Mouse (Mus musculus) right cerebral cortex, postnatal 25 days (tissue): Measurements from ENCODE around the gene Hist1h2bb.
"Not testable (repeated sequence)": the region's sequence is repeated elsewhere in the genome, so short reads cannot be mapped to it uniquely, and the experiment has no call there.

Source experiments
- DNase-seq: peaks from one replicate; pipeline ENCODE4 v3.0.0; 2022

Hist1h2bb gene

GRCm38 (mm10) chr13:23746201-23747080 is at the start of gene Hist1h2bb:
Gene Hist1h2bb (plus strand): TSS chr13:23746734.
- DNase-seq = peak; percentile 81

GRCm38 (mm10) chr13:23697491-23698299 is 48.8 kb upstream of the Hist1h2bb start:
- no peak for DNase-seq

DNA sequence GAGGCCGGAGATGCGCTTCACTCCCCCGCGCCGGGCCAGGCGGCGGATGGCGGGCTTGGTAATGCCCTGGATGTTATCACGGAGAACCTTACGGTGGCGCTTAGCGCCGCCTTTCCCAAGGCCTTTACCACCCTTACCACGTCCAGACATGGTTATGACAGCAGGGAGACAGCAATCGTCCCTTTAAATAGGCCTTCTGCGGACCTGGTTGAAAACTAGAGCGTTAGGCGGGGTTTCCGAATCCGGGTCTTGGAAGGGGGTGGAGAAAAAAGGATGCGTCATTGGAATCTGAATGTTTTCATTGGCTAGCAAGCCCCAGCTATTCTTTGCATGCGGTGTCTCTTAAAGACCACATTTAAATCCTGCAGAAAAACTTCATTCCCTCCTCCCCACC is 48.2 kb upstream of the Hist1h2bb start, which contains the start of gene Hist1h4c:
Gene Hist1h4c (minus strand): TSS at position 155 of the 394 bp plus-strand sequence.
- DNase-seq = peak; percentile 98

DNA sequence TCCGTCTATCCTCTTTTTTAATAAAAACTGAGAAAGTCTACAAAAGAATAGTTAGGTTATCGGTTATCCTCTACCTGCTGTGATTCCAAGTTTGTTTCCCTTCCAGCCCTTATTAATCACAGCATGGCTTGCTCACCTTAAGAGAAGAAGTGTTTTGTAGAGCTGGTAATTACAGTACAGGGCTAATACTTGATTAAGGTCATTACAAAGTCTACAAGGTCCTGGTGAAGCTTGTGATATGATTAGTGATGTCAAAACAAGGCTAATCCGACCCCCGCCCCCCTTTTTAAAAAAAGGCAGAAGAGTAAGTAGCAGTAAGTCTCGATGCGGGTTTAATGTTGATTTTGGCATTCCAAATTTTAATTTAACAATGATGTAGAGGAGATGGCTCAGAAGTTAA is 47.5 kb upstream of the Hist1h2bb start:
- DNase-seq = no peak

GRCm38 (mm10) chr13:23699767-23700166 is 46.8 kb upstream of the Hist1h2bb start:
- DNase-seq = no peak

GRCm38 (mm10) chr13:23700786-23701520 is 45.6 kb upstream of the Hist1h2bb start:
- DNase-seq = peak; percentile 65

- DNase-seq = no peak
Observed at GRCm38 (mm10) chr13:23702220-23702619, 44.3 kb upstream of the Hist1h2bb start.

DNA sequence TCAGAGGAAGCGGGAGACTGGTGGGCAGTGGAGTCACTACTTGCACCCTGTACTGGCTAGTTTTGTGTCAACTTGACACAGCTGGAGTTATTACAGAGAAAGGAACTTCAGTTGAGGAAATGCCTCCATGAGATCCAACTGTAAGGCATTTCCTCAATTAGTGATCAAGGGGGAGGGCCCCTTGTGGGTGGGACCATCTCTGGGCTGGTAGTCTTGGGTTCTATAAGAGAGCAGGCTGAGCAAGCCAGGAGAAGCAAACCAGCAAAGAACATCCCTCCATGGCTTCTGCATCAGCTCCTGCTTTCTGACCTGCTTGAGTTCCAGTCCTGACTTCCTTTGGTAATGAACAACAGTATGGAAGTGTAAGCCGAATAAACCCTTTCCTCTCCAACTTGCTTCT is 43.7 kb upstream of the Hist1h2bb start:
- not testable (repeated sequence) for DNase-seq

DNA sequence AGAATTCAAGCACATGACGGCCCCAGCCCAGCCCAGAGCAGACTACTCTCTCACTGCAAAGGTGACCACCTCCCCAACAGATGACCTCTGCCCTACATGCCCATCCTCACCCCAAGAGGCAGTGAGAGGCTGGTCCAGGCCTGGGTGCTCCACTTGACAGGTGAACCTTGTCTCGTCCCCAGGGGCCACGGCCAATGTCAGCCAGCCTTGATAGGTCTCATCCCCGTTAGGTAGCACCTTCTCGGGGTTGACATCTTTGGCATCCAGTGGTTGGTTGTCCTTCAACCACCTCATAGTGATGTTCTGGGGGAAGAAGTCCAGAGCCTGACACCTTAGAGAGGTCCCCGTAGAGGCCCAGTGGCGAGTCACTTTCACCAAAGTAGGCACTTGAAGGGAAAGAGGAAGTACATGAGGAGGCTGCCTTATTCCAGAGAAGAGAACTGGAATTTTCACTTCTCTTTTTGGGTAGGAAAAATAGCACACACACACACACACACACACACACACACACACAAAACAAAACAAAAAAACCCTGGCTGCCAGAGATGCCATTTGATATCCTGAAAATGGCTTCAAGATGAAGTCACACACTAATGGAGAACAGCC is 40.7 kb upstream of the Hist1h2bb start:
- no peak for DNase-seq

DNA sequence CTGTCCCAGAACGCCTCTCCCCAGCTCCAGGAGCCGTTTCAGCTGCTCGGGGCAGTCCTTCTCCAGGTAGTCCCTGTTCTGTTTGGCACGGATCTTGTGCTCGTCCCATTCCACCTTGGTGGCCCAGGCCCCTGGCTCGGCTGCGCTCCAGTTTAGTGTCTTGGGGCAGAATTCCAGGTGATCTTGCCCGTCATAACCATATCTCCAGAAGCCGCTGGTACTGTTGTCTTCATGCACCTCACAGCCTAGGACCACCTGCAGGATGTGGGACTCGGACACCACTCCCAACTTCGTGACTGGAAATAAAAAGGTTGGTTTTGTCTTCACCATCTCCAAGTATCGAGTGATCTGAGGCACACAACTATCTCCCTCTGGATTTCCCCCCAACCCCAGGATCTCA is 39.8 kb upstream of the Hist1h2bb start:
- DNase-seq = no peak

GRCm38 (mm10) chr13:23708041-23708440 is 38.5 kb upstream of the Hist1h2bb start:
- no peak for DNase-seq

DNA sequence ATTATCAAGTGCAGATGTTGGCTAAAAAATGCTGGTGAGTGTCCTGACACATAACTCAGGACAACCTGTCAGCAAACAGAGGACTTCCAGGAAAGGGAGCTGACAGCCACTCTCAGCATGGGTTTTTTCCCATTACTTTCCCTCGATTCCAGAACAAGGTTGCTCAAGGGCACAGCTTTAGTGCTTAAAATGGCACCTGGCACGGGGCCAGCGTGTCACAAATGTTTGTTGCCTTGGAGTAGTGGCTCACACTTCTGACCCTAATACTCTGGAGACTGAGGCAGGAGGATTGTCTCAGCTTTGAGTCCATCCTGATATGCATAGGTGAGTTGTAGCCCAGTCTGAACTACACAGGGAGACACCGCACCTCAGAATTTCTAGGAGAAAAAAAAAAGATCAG is 37.9 kb upstream of the Hist1h2bb start:
- no peak for DNase-seq

GRCm38 (mm10) chr13:23709714-23710373 is 36.7 kb upstream of the Hist1h2bb start:
- DNase-seq = no peak

- DNase-seq = peak; percentile 32
Observed at GRCm38 (mm10) chr13:23710374-23711089, 36.0 kb upstream of the Hist1h2bb start, which contains the start of gene Hfe. Gene Hfe (minus strand): TSS chr13:23710854.

- no peak for DNase-seq
Observed at GRCm38 (mm10) chr13:23716261-23717042, 30.1 kb upstream of the Hist1h2bb start.

- DNase-seq = no peak
Observed at GRCm38 (mm10) chr13:23717176-23717575, 29.4 kb upstream of the Hist1h2bb start.

- not testable (repeated sequence) for DNase-seq
Observed at GRCm38 (mm10) chr13:23717593-23718245, 28.8 kb upstream of the Hist1h2bb start.

DNA sequence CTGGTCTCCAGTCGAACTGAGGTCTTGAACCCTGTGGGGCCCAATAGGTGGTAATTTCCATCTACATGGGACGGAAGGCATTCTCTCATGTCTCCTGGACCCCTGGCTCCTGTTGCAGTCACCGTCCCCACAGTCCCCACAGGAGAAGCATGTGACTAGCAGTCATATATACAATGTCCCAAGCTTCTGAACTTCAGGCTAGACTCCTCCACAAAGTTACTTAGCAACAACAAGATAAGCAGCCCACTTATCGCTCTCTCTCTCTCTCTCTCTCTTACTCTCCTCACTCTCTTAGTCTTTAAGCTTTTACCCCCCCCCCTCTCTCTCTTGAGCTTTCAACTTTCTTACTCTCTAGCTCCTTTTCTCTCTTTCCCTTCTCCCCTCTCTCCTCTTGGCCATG is 22.3 kb upstream of the Hist1h2bb start:
- DNase-seq = no peak

GRCm38 (mm10) chr13:23725213-23725612 is 21.3 kb upstream of the Hist1h2bb start:
- no peak for DNase-seq
